Mouse (Mus musculus): ENCODE measurements around the gene Il31ra. TPM values are rescaled to one million over a fixed set of nuclear protein-coding genes. Genes with fewer than 3 reads are reported as not detected.

Il31ra gene
- 0.39 and 0.62 TPM in 2 replicates for polyA plus RNA-seq (2015; fragmentation: Nextera tagmentation; extraction: Ambion mirVana)

GRCm38 (mm10) chr13:112594260-112594659 is at the start of gene Il31ra:
TSS of gene Il31ra (minus strand) at chr13:112594360.

Other genes starting within 250 kb of the Il31ra start
- gene Il6st, start 130.3 kb downstream of the Il31ra start, polyA plus RNA-seq (2015; fragmentation: Nextera tagmentation; extraction: Ambion mirVana): 45.5 and 55.2 TPM in 2 replicates
- gene Ddx4, start 58.1 kb upstream of the Il31ra start, polyA plus RNA-seq (2015; fragmentation: Nextera tagmentation; extraction: Ambion mirVana): 0.63 and 0.85 TPM in 2 replicates
- gene Slc38a9, start 66.4 kb upstream of the Il31ra start, polyA plus RNA-seq (2015; fragmentation: Nextera tagmentation; extraction: Ambion mirVana): 14.9 and 26.4 TPM in 2 replicates
- 253 and 443 TPM in 2 replicates for gene Plpp1, start 206.4 kb upstream of the Il31ra start, polyA plus RNA-seq (2015; fragmentation: Nextera tagmentation; extraction: Ambion mirVana)